Mouse (Mus musculus) naive thymus-derived CD4-positive, alpha-beta T cell, adult 2 months (primary cell): ENCODE results near the gene Atg5.

Experiments used
- DNase-seq: peaks from one replicate; pipeline ENCODE4 v3.0.0-alpha.2; 2011; ENCODE audit warnings: low read depth

The Atg5 gene

DNA sequence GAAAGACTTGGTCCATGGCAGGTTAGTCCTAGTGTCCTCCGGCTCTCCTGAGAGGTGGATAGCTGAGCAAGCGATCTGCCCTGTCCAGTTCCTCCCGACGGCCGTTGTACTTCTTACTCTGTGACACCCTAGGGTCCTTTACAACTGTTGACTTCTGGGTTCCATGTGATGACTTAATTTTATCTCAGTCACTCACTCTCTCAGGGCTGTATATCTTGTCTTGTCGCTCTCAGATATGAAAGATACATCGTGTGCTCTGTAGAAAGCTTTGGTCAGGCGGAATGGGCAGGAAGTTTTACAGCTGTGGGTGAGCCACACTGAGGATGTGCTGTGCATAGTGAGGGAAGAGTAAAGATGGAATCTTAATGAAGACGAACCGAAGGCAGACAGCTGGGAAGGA, 86.2 kb downstream of the Atg5 start:
- no peak for DNase-seq

DNA sequence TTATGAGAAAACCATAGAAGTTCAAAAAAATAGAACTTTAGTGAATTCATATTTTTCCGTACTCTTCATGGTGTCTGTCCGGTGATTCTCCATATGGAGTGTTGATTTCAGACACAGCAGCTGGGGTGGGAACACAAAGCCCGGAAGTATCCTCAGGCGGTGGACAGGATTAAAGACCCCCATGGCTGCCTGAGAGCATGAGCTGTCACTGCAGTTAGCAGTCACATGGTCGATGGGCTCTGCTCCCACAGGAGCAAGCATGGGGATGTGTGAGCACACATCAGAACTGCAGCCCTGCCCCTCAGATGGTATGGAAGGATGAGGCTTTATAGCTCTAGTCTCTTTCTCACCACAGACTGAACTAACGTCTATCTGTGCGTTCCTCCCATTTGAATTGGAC, 87.1 kb downstream of the Atg5 start:
- no peak for DNase-seq

DNA sequence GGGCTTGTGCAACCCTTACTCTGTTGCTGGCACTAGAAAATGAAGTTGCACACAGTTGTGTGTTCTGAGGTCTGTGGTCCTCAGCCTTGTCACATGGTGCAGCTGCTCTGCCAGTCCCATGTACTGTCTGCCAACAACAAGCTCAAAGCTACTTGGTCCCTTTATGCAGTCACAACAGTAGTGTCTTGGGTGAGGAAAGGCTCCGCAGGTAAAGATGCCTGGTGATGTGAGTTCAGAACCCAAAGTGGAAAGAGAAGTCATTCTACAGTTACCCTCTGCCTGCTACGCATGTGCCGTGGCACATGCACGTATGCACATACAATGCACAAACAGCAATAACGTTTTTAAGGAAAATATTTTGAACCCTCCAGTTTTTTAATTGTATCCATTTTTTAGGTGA, 88.5 kb downstream of the Atg5 start:
- no peak for DNase-seq

DNA sequence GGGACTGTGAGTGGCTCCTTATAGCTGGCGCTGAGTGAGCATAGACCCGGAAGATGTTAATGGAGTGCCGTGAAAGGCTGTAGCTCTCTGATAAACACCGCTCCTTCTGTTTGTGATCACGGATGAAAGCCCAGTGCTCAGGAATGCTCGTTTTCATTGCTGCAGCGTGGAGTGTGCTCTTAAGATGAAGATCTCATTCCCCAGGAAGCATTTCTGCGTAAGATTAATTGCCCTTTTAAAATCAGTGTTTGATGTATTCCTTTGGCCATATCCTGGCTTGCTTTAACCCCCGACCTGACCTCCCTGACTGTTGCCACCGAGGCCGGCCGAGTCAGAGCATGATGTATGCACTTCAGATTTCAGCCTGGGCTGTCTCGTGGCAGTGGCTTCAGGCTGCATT, 89.2 kb downstream of the Atg5 start:
- DNase-seq, result no peak

DNA sequence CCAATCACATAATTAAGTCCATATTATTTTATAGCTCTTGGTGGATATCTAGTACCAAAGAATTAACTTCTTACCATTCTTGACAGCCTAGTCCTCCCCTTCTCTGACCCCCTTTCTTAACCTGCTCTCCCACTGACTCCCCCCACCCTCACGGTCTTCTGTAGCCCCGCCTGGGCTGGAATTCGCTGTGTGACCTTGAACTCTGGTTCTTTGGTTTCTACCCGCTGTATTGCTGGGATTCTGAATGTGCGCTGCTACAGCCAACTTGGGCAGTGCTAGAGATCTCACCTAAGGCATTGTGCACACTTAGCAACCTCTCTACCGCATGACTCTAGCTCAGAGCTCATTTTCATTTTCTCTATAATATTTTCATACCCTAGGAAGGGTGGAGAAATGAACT, 90.7 kb downstream of the Atg5 start:
- DNase-seq, result no peak

DNA sequence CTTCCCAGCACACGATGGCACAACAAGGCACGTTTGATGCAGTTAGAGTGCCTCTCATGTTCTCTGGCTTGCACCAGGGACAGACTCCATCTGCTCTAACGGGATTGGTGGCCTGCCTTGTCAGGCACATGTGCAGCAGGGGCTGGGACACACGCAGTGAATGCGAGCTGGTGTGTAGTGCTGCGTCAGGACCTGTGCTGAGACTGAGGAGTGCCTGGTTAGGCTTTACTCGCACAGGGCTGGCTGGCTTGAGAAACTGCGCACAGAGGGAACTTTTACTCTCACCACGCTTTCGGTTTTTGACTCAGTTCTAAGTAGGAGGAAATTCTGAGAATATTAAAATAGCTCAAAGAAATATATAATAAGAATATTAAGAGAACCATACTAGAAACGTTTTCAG, 92.5 kb downstream of the Atg5 start:
- no peak for DNase-seq

DNA sequence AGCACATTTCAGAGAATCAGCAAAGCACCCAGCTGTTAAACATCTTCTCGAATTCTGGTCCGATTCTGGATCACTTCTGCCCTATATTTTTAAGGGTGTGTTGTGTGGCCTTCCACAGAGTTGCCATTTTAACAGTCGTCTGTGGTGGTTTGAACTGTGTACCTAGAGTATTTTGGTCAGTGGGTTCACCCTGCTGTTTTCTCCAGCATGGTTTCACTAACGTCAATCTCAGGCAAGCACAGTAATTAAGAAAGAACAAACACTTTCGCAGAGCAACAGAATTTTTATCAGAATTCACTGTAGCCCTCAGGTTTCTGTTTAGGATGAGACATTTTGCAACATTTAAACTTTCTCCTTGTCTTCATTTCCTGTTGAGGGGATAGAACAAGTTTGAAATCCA, 94.3 kb downstream of the Atg5 start:
- DNase-seq, result no peak

DNA sequence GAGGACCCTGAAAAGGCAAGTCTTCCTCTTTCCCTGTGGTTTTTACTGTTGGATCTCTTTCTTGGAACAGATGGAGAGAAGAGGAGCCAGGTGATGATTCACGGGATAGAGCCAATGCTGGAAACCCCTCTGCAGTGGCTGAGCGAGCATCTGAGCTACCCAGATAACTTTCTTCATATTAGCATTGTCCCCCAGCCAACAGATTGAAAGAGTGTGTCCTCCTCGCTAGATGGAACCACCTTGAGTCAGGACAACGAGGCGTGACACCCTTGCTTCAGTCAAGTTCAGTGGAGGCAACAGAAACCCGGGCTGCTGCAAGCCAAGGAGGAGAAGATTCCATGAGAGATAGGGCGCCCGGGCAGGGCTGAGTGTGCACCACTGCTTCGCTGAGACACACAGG, 94.7 kb downstream of the Atg5 start:
- no peak for DNase-seq

DNA sequence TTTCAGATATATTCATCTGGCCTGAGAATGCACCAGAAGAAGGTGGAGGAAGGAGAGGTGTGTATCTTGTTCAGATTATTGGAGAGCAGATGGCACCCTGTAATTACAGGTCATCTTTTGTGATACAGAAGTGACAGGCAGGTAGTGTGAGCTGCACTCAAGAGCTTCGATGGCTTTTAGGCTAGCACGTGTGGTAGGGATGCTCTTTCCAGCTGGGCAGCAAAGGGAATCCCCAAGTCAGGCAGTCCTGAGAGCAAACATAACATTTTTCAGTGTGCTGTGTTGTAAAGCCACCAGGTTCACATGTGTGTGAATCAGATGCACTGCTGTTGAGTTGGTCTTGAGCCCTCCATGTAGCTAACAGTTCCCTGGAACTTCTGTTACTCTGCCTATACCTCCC, 98.0 kb downstream of the Atg5 start:
- no peak for DNase-seq

DNA sequence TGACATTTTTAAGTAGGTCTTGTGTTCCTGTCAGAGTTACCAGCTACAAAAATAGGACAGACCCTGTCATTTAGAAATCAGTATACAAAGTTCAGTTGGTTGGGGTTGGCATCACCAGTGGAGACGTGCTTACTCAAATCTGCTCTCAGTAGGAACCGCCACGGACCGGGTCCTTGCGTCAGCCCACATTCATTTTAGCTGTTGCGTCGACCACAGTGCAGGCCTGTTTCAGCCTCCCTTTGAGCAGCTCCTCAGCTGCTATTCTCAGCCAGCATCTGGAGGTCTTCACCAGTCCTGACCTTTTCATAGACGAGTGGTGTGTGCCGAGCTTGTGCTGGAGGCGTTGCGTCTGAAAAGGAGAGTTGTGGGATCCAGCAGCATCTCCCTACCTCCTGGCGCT, 98.9 kb downstream of the Atg5 start:
- DNase-seq, result no peak

DNA sequence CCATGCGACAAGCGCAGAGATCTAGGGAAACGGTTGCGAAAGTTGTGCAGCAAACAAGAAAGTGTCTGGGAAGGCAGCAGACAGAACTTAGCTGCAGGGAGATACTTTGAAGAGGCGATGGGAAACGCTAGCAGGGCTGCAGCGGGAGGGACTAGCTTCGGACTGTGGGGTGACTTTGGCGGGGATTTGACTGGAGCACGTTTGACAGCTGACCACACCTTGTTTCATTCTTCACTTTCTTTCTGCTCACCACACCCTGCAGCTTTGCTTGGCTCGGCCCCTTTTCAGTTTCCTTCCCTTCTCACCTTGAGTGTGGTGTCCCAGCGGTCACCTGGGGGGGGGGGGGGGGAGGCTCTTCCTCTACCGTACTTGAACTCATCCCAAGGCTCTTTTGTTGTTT, 100.4 kb downstream of the Atg5 start:
- DNase-seq, result no peak

DNA sequence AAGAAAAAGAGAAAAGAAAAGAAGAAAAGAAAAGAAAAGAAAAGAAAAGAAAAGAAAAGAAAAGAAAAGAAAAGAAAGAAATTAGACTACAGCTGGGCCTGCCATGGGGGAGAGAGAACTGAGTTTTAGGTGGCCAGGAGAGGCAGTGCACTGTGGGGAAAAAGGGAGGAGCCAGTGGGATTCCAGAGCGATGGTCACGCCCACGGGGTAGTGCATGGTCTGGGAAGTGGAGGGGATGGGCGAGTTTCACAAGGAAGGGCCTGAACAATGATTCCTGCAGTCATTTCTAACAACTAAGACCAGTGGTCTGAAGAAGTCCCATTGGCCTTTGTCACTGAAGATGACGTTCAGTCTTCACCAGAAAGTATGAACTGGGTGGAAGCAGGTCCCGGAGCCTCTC, 102.5 kb downstream of the Atg5 start:
- no peak for DNase-seq

DNA sequence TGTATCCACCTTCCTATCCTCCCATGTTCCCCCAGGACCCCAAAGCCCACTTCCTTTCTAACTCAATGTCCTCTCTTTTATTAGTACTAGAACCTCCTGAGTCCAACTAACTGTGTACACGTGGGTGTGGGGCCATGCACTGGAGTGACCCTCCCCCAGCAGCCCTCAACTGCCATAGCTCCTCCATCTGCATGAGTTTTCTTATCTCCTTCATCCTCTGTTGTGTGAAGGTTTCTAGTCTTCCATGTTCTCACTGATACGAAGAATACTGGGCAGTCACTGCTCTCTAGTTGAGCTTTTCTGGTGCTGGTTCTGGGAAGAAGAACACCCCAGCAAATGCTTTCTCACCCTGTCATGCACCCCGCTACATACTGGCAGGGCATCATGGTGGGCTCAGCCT, 104.1 kb downstream of the Atg5 start:
- no peak for DNase-seq

DNA sequence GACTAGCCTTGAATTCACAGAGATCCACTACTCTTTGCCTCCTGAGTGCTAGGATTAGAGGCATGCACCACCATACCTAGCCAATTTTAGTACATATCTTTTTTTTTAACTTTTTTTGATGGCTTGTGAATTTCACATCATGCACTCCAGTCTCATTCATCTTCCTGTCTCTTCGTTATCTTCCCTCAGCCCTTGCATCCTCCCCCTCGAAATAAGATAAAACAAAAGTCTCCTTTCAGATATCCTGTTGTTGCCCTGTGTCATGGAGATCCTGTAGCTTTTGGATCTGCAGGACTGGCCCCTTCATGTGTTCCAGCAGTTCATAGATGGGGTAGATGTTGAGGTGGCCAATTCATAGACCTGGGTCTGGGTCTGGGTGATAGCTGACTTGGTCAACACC, 106.5 kb downstream of the Atg5 start:
- DNase-seq, result no peak

DNA sequence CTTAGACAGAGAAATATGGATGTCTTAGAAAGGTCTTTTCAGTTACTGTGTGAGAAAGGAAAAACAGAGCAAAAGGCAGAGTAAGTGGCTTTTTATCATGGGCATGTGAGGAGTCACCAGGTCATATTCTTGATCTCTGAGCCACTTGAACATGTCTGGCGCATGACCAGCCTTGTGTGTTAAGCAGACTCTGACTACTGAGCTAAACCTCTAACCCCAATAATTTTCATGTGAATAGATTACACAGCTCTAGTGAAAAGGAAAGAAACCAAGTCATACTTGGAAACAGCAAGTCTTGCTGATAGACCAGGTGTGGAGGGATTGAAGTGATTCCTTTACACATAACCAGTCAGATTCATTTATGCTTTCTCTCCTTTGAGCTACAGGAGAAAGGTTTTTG, 107.3 kb downstream of the Atg5 start:
- DNase-seq, result no peak

DNA sequence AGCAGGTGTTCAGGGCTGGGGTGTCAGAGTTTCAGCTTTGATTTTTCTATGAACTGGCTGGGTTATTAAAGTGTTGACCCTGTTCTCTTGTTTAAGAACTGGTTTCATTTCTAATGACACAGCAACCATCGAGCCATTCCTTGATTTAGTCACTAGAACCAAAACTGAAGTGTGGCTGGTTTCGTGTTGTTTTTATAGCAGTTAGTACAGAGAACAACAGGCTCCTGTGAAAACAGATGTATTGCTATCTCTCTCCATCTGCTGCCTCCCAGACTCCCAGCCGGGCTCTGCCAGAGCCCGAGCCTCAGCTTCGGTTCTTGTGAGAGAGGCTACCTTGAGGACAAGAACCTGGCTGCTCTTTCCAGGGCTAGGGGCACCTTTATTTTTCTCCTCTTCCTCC, 109.7 kb downstream of the Atg5 start:
- DNase-seq, result no peak

DNA sequence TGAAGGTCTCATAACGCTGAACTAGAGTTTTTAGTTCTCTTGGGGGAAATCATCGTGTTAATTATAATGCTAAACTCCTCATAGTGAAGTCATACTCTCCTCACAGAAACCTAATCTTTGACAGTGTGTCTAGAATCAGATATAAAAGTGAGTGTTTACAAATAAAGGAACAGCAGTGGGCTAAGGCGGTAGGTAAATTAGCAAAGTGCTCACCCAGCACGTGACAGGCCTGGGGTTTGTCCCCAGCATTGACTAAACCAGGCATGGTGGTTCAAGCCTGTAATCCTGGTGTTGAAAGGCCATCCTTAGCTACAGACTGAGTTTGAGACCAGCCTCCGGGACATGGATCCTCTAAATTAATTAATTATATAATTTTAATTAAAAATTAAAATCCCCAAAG, 110.2 kb downstream of the Atg5 start:
- no peak for DNase-seq

DNA sequence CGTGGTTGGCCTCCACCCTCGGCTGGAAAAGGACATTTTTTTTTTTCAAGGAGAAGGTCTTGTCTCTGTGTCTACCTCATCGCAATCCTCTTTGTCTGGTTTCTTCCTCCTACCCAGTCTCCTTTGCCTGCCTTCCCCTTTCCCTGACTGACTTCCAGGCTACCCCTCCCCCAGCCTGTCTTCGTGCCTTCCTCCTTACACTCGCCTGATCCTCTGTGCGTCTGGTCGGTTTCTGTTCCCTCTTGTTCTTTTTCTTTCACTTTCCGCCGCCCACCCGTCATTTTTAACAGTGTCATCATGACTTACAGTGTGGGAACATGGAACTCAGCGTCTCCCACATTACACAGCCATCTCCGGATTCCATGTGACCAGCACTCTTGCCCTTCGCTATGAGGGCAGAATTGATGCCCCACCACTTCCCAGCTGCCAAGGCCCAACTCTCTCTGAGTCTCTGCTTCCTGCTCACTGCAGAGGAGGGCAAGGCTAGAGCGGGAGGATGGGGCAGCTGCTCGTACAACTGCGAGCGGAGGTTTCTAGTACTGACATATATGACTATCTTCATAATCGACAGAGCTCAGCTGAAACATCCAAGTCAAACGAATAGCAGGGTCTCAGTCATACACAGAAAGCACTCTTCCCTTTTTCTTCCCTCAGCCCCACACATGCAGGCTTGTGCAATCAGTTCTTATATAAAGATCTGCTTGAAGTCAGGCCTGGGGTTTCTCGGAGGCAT, 112.5 kb downstream of the Atg5 start:
- peak; percentile 72 for DNase-seq

DNA sequence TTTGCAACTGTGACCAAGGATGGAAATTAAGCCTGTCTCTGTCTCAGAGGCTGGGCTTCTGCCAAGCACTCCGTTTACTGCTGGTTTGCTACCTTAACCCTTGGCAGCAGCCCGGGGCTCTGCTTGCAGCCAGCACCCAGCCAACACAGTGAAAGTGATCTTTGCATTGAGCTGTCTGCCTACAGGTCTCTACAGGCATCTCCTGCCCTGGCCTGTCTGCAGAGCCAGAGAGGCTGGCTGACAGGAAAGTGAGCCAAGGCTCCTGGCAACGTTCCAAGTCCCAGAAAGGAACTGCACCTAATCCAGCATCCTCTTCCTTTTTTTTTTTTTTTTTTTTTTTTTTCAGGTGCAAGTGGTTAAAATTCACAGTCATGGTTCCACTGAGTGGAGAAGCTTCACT, 113.2 kb downstream of the Atg5 start:
- DNase-seq, result no peak

DNA sequence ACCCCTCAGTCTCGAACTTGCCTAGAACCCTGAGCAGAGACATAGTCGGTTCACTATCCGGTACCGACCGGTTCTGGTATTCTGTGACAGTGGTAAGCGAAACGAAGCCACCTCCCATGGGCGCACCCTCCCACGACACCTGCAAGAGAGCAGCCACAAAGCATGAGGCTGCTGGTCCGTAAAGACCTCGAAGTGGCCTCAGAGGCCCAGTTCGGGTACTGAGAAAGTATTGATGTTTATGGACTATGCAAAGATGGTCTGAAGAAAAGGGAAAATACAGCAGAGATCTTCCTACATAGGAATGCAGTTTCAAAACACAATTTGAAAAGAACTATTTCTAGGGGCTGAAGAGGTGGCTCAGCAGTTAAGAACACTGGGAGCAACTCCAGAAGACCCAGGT, 113.8 kb downstream of the Atg5 start:
- no peak for DNase-seq

DNA sequence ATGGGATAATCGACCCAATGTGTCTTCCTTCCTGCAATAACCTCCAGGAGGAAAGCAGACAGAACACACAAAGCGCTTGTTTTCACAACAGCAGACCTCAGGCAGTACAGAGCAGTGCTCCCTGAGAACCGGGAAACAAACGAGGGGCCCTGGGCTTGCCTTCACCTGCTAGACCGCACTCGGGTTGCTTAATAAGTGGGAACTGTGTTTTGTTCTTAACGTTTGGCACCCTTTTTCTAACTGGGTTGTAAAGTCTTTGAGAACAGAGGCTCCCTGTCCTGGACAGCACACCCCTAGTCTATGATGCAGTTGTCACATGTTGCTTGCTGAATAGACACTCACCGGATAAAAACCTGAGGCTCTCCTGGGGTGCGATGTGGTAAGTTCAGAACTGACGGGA, 115.1 kb downstream of the Atg5 start:
- DNase-seq, result no peak

DNA sequence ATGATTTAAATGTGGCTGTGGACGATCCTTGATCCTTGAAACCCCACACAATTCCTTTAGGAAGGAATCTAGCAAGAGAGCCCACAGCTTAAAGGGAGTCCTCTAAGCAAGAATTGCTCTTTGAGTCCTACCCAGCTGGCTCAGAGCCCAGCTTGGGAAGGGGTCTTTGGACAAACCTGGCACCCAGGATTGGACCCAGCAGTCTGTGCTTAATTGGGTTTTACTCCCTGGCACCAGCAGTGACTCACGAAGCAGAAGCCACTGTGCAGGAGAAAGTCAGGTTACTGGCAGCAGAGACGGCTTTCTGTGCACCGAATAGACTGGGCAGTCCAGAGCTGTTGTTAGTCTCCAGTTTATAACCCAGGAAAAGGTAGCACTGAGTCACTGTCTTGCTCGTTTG, 117.1 kb downstream of the Atg5 start:
- no peak for DNase-seq

DNA sequence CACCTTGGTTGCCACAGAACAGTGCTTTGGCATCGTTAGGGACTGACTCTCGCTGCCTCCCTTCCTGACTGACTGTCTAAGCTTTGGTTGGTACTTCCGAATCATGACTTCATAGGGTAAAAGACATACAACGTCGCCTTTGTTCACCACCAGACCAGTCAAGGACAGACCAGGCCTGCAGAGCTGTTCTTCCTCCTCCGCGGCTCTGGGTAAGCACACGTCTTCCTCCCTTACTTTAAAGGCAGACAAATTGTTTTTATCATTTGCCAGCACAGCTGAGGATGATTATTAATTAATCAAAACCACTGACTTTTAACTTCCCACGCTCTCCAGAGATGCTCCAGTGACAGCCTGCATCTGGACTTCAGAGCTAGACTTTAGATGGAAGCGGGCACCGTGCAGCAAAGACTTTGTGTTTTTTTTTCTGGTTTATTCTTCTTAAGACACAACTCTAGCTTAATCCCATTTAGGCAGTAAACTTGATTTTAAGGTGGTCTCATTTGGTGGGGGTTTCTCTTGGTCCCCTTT, 120.6 kb downstream of the Atg5 start:
- DNase-seq, result no peak

DNA sequence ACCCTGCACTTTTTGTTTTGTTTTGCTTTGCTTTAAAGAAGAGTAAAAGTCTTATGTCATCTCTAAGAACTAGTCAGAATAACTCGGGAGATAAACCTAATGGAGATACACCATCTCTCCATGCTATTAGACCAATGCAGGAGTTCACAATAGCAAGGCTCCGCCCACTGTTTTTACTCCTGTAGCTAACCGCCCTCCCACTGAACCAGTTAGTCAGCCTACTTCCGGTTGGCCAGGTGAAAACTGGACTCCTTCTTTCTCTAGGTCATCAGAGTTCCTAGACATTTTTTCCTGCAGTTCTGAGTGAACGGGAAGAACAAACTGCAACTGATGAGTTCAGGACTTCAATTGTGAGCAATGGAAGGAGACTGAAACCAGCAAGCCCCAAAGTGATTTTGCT, 122.1 kb downstream of the Atg5 start:
- DNase-seq, result no peak
